Mouse (Mus musculus): ENCODE measurements around the gene Pdcd1lg2. TPM values are rescaled to one million over a fixed set of nuclear protein-coding genes. Genes with fewer than 3 reads are reported as not detected.

Gene Pdcd1lg2
- polyA plus RNA-seq, 1 experiment from 2014 or later, result not detected

DNA sequence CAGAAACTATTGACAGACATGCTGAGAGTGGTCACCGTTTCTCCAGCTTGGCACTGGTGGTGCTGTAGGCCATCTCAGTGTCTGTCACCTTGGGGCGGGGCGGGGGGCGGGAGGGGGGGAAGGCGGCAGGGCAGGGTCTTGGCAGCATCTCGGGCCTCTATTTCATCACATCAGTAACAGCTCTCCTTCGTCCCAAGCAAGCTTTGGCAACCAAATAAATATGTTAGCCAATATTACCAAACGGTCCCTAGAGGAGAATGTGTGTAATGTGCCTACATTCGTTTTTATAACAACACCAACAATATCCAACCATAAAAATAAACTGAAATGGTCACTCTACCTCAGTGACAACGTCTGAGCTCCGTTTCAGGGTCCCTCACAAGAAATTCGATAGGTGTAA is 40.6 kb upstream of the Pdcd1lg2 start:
- no peak overlapping the region for H3K4me2 ChIP-seq
- no peak for ATAC-seq (ENCODE audit: extremely low read depth, insufficient number of reproducible peaks, low FRiP score, low TSS enrichment)
- peaks cover 10% of the 10 kb centered on the region for H3K4me1 ChIP-seq
- WGBS, result 56% methylated on average over 12 of the region's 12 CpGs
- H3K27ac ChIP-seq (replicated peaks), result no peak overlapping the region
- H3K36me3 ChIP-seq, result no peaks in the 10 kb centered on the region
- no peaks in the 10 kb centered on the region for H3K9me3 ChIP-seq
- H3K9ac ChIP-seq, result no peak overlapping the region
- no peak overlapping the region for H3K4me3 ChIP-seq
- no peaks in the 10 kb centered on the region for H3K27me3 ChIP-seq (replicated peaks)

- Histone ChIP-seq H3K4me1 (peaks cover 10% of the 10 kb centered on the region), H3K9ac (no peak overlapping the region), H3K4me3 (no peak overlapping the region), H3K9me3 (no peaks in the 10 kb centered on the region), H3K27ac (replicated peaks) (no peak overlapping the region), H3K4me2 (no peak overlapping the region), H3K27me3 (replicated peaks) (no peaks in the 10 kb centered on the region), H3K36me3 (no peaks in the 10 kb centered on the region)
- 85% methylated on average over 7 of the region's 7 CpGs for WGBS
- no peak for ATAC-seq (ENCODE audit: extremely low read depth, insufficient number of reproducible peaks, low FRiP score, low TSS enrichment)
These were observed 40.0 kb upstream of the Pdcd1lg2 start for GRCm38 (mm10) chr19:29370545-29371283.

GRCm38 (mm10) chr19:29371284-29372081 is 39.2 kb upstream of the Pdcd1lg2 start:
- Histone ChIP-seq H3K9me3 (no peaks in the 10 kb centered on the region), H3K27me3 (replicated peaks) (no peaks in the 10 kb centered on the region), H3K36me3 (no peaks in the 10 kb centered on the region), H3K4me2 (peak overlapping the region; percentile 22; the same call in 1 of the 2 replicates), H3K9ac (no peak overlapping the region), H3K4me3 (no peak overlapping the region), H3K27ac (replicated peaks) (no peak overlapping the region), H3K4me1 (peaks cover 10% of the 10 kb centered on the region)
- whole genome bisulfite sequencing, result 77% methylated on average over 18 of the region's 18 CpGs
- ATAC-seq (ENCODE audit: extremely low read depth, insufficient number of reproducible peaks, low FRiP score, low TSS enrichment), result no peak

- Histone ChIP-seq H3K4me3 (no peak overlapping the region), H3K27ac (replicated peaks) (no peak overlapping the region), H3K9ac (no peak overlapping the region), H3K4me1 (peaks cover 8% of the 10 kb centered on the region), H3K9me3 (no peaks in the 10 kb centered on the region), H3K27me3 (replicated peaks) (no peaks in the 10 kb centered on the region), H3K4me2 (peak overlapping the region; percentile 22; the same call in 1 of the 2 replicates), H3K36me3 (no peaks in the 10 kb centered on the region)
- 62% methylated on average over 4 of the region's 4 CpGs for WGBS
- ATAC-seq (ENCODE audit: extremely low read depth, insufficient number of reproducible peaks, low FRiP score, low TSS enrichment), result no peak
These were observed 38.6 kb upstream of the Pdcd1lg2 start for GRCm38 (mm10) chr19:29372138-29372537.

- Histone ChIP-seq H3K36me3 (no peaks in the 10 kb centered on the region), H3K27me3 (replicated peaks) (no peaks in the 10 kb centered on the region), H3K4me1 (peaks cover 4% of the 10 kb centered on the region), H3K4me2 (no peak overlapping the region), H3K9ac (no peak overlapping the region), H3K9me3 (no peaks in the 10 kb centered on the region), H3K27ac (replicated peaks) (no peak overlapping the region), H3K4me3 (no peak overlapping the region)
- ATAC-seq (ENCODE audit: extremely low read depth, insufficient number of reproducible peaks, low FRiP score, low TSS enrichment), result no peak
- whole genome bisulfite sequencing, result 76% methylated on average over 3 of the region's 3 CpGs
These were observed 38.1 kb upstream of the Pdcd1lg2 start for GRCm38 (mm10) chr19:29372621-29373020.

GRCm38 (mm10) chr19:29373438-29373837 is 37.3 kb upstream of the Pdcd1lg2 start:
- Histone ChIP-seq H3K4me1 (0 out of 2 replicates have a peak, but pooled peaks cover 3% of the 10 kb centered on the region), H3K9ac (peak overlapping the region; percentile 52; the same call in 1 of the 2 replicates), H3K27me3 (replicated peaks) (no peaks in the 10 kb centered on the region), H3K36me3 (no peaks in the 10 kb centered on the region), H3K27ac (replicated peaks) (no peak overlapping the region), H3K9me3 (no peaks in the 10 kb centered on the region), H3K4me2 (peak overlapping the region; percentile 62), H3K4me3 (peak overlapping the region; percentile 30)
- no peak for ATAC-seq (ENCODE audit: extremely low read depth, insufficient number of reproducible peaks, low FRiP score, low TSS enrichment)
- WGBS, result 34% methylated on average over 11 of the region's 11 CpGs

GRCm38 (mm10) chr19:29374947-29375346 is 35.8 kb upstream of the Pdcd1lg2 start:
- Histone ChIP-seq H3K4me3 (no peak overlapping the region), H3K27ac (replicated peaks) (no peak overlapping the region), H3K4me1 (0 out of 2 replicates have a peak, but pooled peaks cover 3% of the 10 kb centered on the region), H3K4me2 (no peak overlapping the region), H3K36me3 (no peaks in the 10 kb centered on the region), H3K9ac (no peak overlapping the region), H3K27me3 (replicated peaks) (no peaks in the 10 kb centered on the region), H3K9me3 (no peaks in the 10 kb centered on the region)
- no peak for ATAC-seq (ENCODE audit: extremely low read depth, insufficient number of reproducible peaks, low FRiP score, low TSS enrichment)
- WGBS, result 84% methylated on average over 9 of the region's 9 CpGs

- WGBS, result 70% methylated on average over 3 of the region's 3 CpGs
- Histone ChIP-seq H3K36me3 (no peaks in the 10 kb centered on the region), H3K4me1 (0 out of 2 replicates have a peak, but pooled peaks cover 3% of the 10 kb centered on the region), H3K4me2 (no peak overlapping the region), H3K4me3 (no peak overlapping the region), H3K27ac (replicated peaks) (no peak overlapping the region), H3K27me3 (replicated peaks) (no peaks in the 10 kb centered on the region), H3K9me3 (no peaks in the 10 kb centered on the region), H3K9ac (no peak overlapping the region)
- no peak for ATAC-seq (ENCODE audit: extremely low read depth, insufficient number of reproducible peaks, low FRiP score, low TSS enrichment)
These were observed 34.3 kb upstream of the Pdcd1lg2 start for GRCm38 (mm10) chr19:29376382-29376781.

- H3K9me3 ChIP-seq, result no peaks in the 10 kb centered on the region
- H3K9ac ChIP-seq, result no peak overlapping the region
- H3K27me3 ChIP-seq (replicated peaks), result no peaks in the 10 kb centered on the region
- no peak overlapping the region for H3K4me3 ChIP-seq
- no peaks in the 10 kb centered on the region for H3K36me3 ChIP-seq
- no peak overlapping the region for H3K4me2 ChIP-seq
- H3K4me1 ChIP-seq, result no peaks in the 10 kb centered on the region
- no peak overlapping the region for H3K27ac ChIP-seq (replicated peaks)
- no peak for ATAC-seq (ENCODE audit: extremely low read depth, insufficient number of reproducible peaks, low FRiP score, low TSS enrichment)
- WGBS, result 78% methylated on average over 14 of the region's 14 CpGs
These were observed 30.7 kb upstream of the Pdcd1lg2 start for GRCm38 (mm10) chr19:29379839-29380603.

DNA sequence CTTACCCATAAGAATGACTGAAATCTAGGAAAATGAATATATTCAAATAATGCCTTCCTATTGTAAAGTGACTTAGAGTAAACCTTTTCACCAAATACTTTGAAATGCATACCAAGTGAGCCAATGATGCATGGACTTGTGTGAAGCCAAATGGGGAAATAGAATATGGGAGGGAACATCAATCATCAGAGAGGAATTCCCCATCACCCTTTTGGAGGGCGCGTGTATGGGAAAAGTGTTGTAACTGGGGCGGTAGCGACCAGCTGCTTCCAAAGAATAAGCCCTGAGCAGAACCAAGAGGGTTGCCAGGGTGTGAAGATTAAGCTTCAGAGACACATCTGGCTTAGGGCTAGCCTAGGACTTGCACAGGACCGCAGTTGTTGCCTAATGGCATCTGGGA is 27.4 kb upstream of the Pdcd1lg2 start:
- Histone ChIP-seq H3K4me2 (no peak overlapping the region), H3K27me3 (replicated peaks) (no peaks in the 10 kb centered on the region), H3K9me3 (no peaks in the 10 kb centered on the region), H3K9ac (no peak overlapping the region), H3K4me3 (no peak overlapping the region), H3K4me1 (no peaks in the 10 kb centered on the region), H3K27ac (replicated peaks) (no peak overlapping the region), H3K36me3 (no peaks in the 10 kb centered on the region)
- whole genome bisulfite sequencing, result 84% methylated on average over 5 of the region's 5 CpGs
- ATAC-seq (ENCODE audit: extremely low read depth, insufficient number of reproducible peaks, low FRiP score, low TSS enrichment), result no peak

DNA sequence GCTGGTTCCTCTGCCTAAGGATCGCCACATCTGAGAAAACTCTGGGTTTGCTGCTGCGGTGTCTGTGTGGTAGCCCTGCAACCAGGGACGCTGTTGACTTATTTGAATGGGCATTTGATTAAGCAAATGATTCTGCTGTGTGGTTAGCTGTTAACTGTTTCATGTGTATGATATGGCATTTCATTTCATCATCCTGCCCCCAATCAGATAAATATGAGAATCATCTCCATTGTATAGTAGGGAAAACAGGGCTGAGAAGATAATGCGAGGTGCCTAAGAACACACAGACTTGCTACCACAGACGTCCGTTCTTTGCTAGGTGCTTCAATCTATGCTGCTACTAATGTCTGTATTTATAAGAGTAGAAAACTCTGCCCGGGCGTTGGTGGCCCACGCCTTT is 26.3 kb upstream of the Pdcd1lg2 start:
- Histone ChIP-seq H3K4me2 (no peak overlapping the region), H3K4me3 (no peak overlapping the region), H3K4me1 (no peaks in the 10 kb centered on the region), H3K27me3 (replicated peaks) (no peaks in the 10 kb centered on the region), H3K36me3 (no peaks in the 10 kb centered on the region), H3K27ac (replicated peaks) (no peak overlapping the region), H3K9ac (no peak overlapping the region), H3K9me3 (no peaks in the 10 kb centered on the region)
- WGBS, result 80% methylated on average over 9 of the region's 9 CpGs
- no peak for ATAC-seq (ENCODE audit: extremely low read depth, insufficient number of reproducible peaks, low FRiP score, low TSS enrichment)

All from heart, embryonic 13.5 days (tissue).